Mouse (Mus musculus) heart, postnatal 14 days (tissue): ENCODE measurements at regions not wholly inside any gene's neighbourhood (a gene's known extent, or its start where the extent isn't known, plus 50 kb on each side); places are given as distances from the start of the nearest gene placed in this dataset.
"Not testable (repeated sequence)": the region's sequence is repeated elsewhere in the genome, so short reads cannot be mapped to it uniquely, and the experiment has no call there.

ENCODE experiments used
- DNase-seq, 2 experiments: peaks; one replicate each; pipeline ENCODE4 v3.0.0; 2021 to 2022
- intact Hi-C: fragments of 180-260 bp; cut with DNase I; formaldehyde crosslinking; loops from one replicate; pipeline ENCODE4 v1.15.1; 2025

DNA sequence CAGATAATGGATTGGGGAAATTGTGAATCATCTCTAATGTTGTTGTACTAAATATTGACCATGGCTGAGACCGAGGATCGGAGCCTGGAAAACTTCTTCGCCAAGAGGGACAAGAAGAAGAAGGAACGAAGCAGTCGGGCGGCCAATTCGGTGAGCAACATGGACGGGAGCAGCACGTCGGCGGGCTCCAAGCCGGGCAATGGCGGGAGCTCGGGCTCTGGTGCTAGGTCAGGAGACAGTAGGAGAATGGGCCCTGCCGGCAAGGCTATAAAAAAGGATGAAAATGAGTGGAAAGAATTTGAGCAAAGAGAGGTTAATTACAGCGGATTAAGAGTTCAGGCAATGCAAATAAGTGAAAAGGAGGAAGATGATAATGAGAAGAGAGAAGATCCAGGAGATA lies 55.0 kb upstream of the Zfp990 start:
- intact Hi-C loops, DNase-seq: not testable (repeated sequence)

DNA sequence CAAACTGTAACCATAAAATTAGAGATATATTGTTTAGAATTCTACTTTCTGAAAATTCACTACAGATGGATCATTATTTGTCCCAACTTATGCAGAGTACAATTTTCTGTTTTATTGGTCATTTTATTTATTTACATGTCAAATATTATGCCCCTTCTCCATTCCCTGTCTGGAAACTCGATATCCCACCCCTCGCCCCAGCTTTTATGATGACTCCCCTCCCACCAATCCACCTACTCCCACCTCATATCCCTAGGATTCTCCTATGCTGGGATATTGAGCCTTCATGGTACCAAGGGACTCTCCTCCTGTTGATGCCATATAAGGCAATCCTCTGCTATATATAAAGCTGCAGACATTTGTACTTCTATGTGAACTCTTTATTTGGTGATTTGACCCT lies 62.0 kb upstream of the Zfp990 start:
- intact Hi-C loops: loop anchor here (5.0 kb wide), 1 partner anchor 114 kb away; no protein-coding TSS in a partner anchor

DNA sequence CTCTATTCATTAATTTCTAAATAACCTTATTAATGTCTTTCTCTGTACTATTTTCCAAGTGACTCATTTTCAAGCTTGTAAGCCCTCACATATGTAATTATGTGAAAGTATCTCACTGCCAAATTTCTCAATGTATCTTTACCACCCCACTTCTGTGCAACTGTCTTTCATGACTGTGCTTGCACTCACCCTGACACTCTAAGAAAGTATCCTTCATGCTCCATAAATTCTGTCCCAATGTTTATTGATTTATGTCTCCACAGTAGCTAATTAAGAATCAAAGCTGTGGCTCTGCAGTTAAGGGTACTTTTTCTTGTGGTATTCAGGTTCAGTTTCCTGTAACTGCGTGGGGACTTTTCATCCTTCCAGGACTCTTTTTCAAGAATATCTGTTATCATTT lies 73.8 kb upstream of the Zfp990 start:
- DNase-seq: not testable (repeated sequence)
- intact Hi-C loops: loop anchor here (1.0 kb wide), 1 partner anchor 8 kb away; no protein-coding TSS in a partner anchor

More for the DNA sequence above, 62.0 kb upstream of the Zfp990 start:
- no peak for DNase-seq

DNA sequence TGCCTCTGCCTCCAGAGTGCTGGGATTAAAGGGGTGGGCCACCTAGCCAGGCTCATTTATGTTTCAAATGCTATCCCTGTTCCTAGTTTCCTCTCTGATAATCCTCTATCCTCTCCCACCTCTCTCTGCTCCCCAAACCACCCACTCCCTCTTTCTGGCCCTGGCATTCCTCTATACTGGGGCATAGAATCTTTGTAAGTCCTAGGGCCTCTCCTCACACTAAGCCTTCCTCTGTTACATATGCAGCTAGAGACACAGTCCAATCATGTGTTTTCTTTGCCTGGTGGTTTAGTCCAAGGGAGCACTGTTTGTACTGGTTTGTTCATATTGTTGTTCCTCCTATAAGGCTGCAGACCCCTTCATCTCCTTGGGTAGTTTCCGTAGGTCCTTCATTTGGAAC lies 76.0 kb upstream of the Zfp990 start:
- intact Hi-C loops: loop anchor here (2.0 to 5.0 kb wide), 2 partner anchors 140 to 1063 kb away; no protein-coding TSS in a partner anchor

DNA sequence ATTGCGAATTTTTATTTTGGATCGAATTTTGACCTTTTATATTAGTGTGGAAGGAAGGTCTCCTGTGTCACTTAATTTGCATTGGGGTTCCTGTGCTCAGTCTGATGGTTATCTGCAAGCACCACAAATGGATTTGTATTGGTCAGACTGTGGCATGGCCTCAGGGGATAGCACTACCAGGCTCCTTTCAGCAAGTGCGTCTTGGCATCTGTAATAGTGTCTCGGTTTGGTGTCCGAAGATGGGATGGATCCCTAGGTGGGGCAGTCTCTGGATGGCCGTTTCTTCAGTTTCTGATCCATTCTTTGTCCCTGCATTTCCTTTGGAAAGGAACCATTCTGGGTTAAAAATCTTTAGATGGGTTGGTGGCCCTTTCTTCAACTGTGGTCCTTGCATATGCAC lies 76.5 kb upstream of the Zfp990 start:
- DNase-seq: no peak
- intact Hi-C loops: loop anchor here (2.0 to 5.0 kb wide), 2 partner anchors 141 to 1063 kb away; no protein-coding TSS in a partner anchor

More for the DNA sequence above, 76.0 kb upstream of the Zfp990 start:
- no peak for DNase-seq

DNA sequence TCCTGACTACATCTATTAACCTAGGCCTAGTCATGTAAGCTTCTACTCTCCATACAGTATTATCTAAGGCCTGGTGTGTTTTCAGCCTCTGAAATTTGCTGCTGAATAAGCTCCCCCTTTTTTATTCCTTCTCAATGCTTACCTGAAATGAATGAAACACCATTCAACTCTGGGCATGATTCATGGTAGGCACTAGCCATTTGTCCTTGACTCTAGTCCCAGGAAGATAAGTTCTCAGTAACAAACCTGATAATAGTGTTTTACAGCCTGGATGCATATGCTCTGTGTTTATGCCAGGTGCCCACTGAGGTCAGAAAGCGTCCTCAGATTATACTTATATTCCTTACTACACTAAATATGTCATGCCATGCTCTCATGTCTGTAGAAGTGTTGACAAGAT lies 77.3 kb upstream of the Zfp990 start:
- intact Hi-C loops: loop anchor here (5.0 kb wide), 1 partner anchor 1064 kb away; no protein-coding TSS in a partner anchor
- DNase-seq: not testable (repeated sequence)

DNA sequence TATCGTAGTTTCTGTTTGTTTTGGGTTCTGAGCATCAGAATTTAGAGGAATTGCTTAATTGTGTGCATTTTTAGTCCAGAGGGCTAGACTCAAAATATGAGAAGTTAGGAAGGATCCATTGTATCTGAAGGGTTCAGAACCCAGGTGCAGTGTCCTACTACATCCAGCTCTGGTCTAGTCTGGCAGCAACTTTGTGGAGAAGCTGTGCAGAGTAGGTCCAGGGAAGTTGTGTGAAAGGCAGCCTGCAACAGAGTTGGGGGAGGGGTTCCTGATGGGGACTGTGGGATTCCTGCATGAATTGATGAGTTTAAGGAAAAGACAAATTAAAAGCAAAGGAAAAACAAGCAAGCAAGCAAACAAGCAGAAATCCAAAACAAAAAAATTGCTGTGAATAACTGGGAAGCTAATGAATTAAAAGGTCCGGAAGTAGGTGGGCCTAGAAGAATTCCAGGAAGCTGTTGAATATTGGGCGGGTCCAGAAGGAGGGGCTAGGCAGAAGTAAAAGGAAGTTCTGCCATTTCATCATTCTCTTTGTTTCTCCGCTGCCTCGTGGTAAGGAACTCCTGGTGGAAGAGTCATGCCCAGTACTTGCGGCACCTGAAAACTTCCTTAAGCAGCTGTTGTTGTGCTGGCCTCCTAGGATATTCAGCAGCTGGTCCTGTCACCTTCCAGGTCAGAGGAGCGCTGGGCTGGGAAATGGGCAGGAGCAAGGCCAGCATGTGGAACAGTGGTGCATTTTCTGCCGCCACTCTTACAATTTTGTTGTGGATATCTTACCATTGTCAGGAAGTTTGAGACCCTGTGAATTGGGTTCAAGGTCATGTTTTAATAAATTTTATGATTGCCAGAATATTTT lies 78.4 kb upstream of the Zfp990 start:
- intact Hi-C loops: loop anchor here (1.0 to 5.0 kb wide), 3 partner anchors 24 to 1065 kb away; no protein-coding TSS in a partner anchor
- DNase-seq: no peak

DNA sequence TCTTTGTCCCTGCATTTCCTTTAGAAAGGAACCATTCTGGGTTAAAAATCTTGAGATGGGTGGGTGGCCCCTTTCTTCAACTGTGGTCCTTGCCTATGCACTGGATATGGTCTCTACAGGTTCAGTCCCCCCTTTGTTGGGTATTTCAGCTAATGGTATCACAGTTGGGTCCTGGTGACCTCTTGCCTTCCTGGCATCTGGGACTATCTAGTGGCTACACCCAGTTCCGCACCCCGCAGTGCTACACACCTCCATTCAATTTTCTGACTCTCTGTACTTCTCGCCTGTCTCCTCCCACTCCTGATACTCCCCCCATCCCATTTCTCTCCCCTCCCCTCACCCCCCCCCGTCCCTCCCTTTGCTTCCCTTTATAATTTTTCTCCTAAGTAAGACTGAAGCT lies 92.7 kb upstream of the Zfp990 start:
- intact Hi-C loops, DNase-seq: not testable (repeated sequence)

DNA sequence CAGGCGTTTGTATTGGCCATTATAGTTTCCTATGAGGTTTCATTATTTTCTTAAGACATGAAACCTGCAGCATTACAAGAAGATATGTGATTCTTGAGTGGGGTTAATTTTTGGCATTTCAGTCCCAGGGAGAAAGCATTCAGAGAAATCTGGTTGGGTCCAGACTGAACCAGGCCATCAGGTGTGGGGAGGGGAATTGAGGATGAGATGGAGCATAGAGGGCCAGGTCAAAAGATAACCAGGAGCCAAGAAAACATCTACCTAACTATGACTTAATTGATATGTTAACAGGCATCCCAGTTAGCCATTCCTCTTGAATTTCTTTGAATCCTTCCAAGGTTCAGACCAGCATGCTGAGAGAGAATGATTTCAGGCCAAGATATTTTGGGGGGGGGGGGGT lies 96.2 kb upstream of the Tnfrsf8 start:
- intact Hi-C loops: no loop called here
- no peak for DNase-seq

DNA sequence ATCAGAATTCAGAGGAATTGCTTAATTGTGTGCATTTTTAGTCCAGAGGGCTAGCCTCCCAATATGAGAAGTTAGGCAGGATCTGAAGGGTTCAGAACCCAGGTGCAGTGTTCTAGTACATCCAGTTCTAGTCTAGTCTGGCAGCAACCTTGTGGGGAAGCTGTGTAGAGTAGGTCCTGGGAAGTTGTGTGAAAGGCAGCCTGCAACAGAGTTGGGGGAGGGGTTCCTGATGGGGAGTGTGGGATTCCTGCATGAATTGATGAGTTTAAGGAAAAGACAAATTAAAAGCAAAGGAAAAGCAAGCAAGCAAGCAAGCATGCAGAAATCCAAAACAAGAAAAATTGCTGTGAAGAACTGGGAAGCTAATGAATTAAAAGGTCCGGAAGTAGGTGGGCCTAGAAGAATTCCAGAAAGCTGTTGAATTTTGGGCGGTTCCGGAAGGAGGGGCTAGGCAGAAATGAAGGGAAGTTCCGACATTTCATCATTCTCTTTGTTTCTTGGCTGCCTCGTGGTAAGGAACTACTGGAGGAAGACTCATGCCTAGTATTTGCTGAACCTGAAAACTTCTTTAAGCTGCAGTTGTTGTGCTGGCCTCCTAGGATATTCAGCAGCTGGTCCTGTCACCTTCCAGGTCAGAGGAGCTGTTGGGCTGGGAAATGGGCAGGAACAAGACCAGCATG lies 95.0 kb upstream of the Tnfrsf8 start:
- intact Hi-C loops: no loop called here

DNA sequence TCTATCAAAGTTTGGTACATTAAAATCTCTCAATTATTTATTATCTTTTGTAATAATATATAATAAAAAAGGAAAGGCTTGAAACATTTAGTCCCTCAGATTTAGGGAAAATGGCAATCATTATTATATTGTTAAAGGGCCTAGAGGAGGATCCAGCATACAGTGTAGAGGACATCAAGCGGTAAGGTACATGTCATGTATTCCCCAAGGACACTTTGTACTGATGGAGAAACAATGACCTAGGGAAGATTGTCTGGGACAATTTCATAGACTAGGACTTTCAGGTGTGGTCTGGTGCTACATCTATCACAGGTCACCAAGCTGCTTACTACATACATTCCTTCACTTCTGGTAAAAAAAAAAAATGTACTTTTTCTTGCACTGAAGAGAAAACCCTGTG lies 91.1 kb upstream of the Tnfrsf8 start:
- DNase-seq, intact Hi-C loops: not testable (repeated sequence)

More for the DNA sequence above, 95.0 kb upstream of the Tnfrsf8 start:
- DNase-seq: no peak

DNA sequence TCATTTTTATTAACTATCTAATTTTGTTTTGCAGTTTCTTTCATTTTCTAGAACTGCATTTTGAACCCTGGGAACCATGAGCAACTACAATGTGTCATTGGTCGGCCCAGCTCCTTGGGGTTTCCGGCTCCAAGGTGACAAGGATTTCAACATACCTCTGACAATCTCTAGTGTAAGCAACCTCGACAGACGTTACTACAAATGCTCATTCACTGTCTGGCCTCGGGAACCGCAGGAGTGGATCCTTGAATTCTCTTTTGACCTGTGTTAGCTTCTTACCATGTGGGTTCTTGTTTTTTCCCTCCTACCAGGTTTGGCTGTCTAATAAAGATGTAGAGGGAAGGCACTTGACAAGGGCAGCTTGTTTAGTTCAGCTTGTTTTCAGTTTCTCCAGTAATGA lies 89.3 kb upstream of the Tnfrsf8 start:
- intact Hi-C loops: not testable (repeated sequence)

DNA sequence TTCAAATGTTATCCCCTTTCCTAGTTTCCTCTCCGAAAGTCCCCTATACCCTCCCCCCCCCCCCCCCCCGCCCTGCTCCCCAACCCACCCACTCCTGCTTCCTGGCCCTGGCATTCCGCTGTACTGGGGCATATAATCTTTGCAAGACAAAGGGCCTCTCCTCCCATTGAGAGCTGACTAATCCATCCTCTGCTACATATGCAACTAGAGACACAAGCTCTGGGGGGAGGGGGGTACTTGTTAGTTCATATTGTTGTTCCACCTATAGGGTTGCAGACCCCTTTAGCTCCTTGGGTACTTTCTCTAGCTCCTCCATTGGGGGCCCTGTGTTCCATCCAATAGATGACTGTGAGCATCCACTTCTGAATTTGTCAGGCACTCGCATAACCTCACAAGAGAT lies 63.9 kb upstream of the Tnfrsf8 start:
- intact Hi-C loops, DNase-seq: not testable (repeated sequence)

More for the DNA sequence above, 89.3 kb upstream of the Tnfrsf8 start:
- not testable (repeated sequence) for DNase-seq

DNA sequence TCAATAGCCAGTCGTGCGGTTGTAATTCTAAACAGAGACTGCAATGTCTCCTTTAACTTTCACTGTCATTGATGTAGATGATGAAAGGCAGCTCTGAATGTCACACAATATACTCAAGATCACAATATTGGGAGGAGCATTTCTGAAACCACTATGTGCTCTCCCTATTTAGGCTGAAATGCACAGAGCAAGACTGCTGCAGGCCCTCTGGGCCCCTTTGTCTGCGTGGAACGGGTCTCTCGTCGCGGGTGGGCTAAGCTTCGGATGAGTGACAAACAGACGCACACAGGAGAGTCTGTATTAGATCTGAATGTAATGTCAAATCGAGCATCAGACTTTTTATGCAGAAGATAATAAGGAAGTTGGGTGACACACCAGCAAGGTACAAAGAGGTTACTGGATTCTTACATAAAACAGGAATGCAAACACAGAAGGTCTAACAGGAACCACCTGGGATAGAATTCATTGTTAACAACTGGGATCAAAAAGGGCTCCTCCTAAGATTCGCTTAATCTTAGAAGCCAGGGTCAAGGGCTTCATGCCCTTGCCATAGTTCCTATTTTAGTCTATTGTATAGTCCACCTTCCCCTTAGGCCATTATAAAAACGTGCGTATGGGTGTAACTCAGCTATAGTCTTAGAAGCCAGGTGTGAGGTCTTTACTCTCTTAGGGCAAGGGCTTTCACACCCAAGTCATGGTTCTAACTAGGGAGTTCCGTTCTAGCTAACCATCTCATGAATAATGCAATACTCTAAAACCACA lies 62.5 kb upstream of the Tnfrsf8 start:
- DNase-seq, intact Hi-C loops: not testable (repeated sequence)

DNA sequence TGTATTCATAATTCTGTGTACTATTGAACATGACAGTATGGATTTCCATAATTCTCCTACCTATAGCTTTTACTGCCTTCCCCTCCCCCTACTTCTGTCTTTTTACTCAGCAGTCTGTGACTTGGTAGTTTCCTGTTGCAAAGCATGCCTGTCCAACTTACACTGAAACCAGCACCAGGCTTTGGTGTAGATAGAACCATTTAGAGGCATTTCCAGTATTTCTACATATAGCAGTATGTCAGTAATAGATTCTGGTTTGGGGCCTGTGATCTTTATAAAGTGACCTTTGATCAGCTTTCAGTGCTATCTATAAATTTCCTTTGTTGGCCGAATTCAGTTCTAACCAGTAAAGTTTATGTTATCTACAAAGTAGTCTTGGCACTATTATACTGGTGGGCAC lies 54.8 kb upstream of the Tnfrsf8 start:
- intact Hi-C loops: no loop called here
- no peak for DNase-seq

DNA sequence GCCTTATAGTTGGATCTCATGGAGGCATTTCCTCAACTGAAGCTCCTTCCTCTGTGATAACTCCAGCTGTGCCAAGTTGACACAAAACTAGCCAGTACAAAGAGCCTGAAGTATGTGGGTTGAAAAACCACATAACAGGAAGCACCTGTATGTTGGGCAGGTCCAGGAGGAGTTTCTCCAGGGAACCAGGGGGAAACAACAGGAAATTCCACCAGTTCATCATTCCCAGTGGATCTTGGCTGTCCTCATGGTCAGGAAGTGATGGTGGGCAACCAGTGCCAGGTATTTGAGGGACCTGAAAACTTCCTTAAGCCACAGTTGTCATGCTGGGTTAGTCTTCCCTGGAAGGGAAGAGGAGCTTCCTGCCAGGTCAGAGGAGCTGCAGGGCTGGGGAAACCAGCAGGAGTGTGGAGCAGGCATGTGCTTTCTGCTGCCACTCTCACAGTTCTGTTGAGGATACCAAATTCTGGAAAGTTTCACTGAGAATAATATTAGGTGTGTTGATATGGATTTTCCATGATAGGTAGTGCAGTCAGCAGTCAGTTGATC lies 52.4 kb upstream of the Tnfrsf8 start:
- DNase-seq: no peak
- intact Hi-C loops: no loop called here

DNA sequence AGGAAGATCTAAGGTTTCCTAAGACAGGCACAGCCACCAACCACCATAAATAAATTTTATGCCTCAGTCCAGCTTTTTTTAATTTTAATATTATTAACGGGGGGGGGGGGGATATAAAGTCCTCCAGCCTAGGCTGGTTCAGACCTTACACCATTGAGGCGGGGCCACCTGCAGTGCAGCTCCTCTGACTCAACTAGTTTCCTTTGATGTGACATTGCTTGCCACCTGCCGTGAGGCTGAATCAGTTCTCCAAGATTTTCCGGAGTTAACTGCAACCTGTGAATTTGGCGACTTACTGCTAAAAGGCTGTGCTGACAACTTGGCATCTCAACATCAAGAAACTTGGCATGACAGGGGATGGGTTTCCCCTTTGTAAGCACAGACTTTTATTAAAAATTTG lies 51.3 kb upstream of the Tnfrsf8 start:
- intact Hi-C loops: no loop called here
- DNase-seq: no peak

DNA sequence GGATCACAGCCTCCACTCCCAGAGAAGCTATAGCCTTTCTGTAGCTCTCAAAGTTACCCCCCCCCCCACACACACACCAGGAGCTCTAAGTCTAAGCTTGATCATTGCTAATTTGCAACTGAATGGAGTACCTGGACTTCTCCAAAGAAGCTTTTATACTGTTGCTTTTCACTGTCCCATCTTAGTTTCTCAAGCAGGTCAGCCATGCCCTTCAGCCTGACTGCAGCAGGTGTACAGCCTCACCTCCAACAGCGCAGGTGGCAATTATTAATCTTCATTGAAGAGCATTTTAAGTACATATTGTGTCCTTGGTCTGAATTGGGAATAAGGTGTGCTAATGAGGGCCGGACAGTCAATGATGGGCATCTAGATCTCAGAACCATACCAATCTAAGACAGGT lies 50.8 kb upstream of the Tnfrsf8 start:
- DNase-seq, intact Hi-C loops: not testable (repeated sequence)
